Mouse (Mus musculus) lung, embryonic 15.5 days (tissue): ENCODE results near the gene Ppil6. TPM values are rescaled to one million over a fixed set of nuclear protein-coding genes. Genes with fewer than 3 reads are reported as not detected.

Experiments used
- ATAC-seq: fragments of 200-750 bp; cut with Nextera tagmentation; 2 replicates; pipeline ENCODE4 v1.8.0; 2017; ENCODE audit warnings: moderate number of reproducible peaks, borderline replicate concordance; ENCODE audit not compliant: low FRiP score, low TSS enrichment; ENCODE audit errors: extremely low read depth
- H3K27ac ChIP-seq: fragments of 300-500 bp; sonication (generic); 2 replicates; pipeline ENCODE4 v1.5.1; 2015; ENCODE audit warnings: moderate library complexity, mild to moderate bottlenecking, inconsistent platforms
- H3K27me3 ChIP-seq: fragments of 300-500 bp; sonication (generic); 2 replicates; pipeline ENCODE4 v1.6.1; 2015; ENCODE audit warnings: inconsistent platforms
- H3K36me3 ChIP-seq: fragments of 300-500 bp; sonication (generic); 2 replicates; pipeline ENCODE4 v1.6.1; 2015; ENCODE audit warnings: inconsistent platforms
- H3K4me1 ChIP-seq: fragments of 300-500 bp; sonication (generic); 2 replicates; pipeline ENCODE4 v1.6.1; 2015; ENCODE audit warnings: inconsistent platforms
- H3K4me2 ChIP-seq: fragments of 300-500 bp; sonication (generic); 2 replicates; pipeline ENCODE4 v1.6.1; 2015; ENCODE audit warnings: inconsistent platforms, mild to moderate bottlenecking, moderate library complexity
- H3K4me3 ChIP-seq: fragments of 300-500 bp; sonication (generic); 2 replicates; pipeline ENCODE4 v1.5.1; 2015; ENCODE audit warnings: mild to moderate bottlenecking, inconsistent platforms
- H3K9ac ChIP-seq: fragments of 300-500 bp; sonication (generic); 2 replicates; pipeline ENCODE4 v1.6.1; 2015; ENCODE audit warnings: inconsistent platforms
- H3K9me3 ChIP-seq: fragments of 300-500 bp; sonication (generic); 2 replicates; pipeline ENCODE4 v1.6.1; 2016; ENCODE audit warnings: inconsistent platforms
- WGBS: fragments of 180-500 bp; shearing (Covaris S2); methylation state at CpG from one replicate; pipeline ENCODE4 v1.1.7; 2015; 5-methylcytosine and 5-hydroxymethylcytosine counted together
- polyA plus RNA-seq: library from polyadenylated mRNA; unstranded; fragments of >200 nt; fragmentation: Nextera tagmentation; extraction: Ambion mirVana; gene quantifications from 2 replicates; pipeline ENCODE4 v1.2.1, GENCODE M21; 2015

The Ppil6 gene
- polyA plus RNA-seq: 2.4 and 2.5 TPM in 2 replicates

- Histone ChIP-seq H3K27me3 (no peaks in the 10 kb centered on the region), H3K9ac (peak within 1 kb of the TSS; percentile 72), H3K4me1 (peaks cover 20% of the 10 kb centered on the region), H3K4me3 (peak within 1 kb of the TSS; percentile 62), H3K4me2 (peak within 1 kb of the TSS; percentile 99), H3K27ac (peak within 1 kb of the TSS; percentile 80), H3K9me3 (no peaks in the 10 kb centered on the region), H3K36me3 (peaks cover 32% of the 10 kb centered on the region)
- peak; percentile 93 for ATAC-seq
- WGBS: under 1% methylated on average over 50 of the region's 50 CpGs
These were observed at the start of gene Ppil6, which contains the start of gene Smpd2 for GRCm38 (mm10) chr10:41489708-41490517. TSS of gene Ppil6 (plus strand) at chr10:41490439. TSS of gene Smpd2 (minus strand) at chr10:41490369.

- Histone ChIP-seq H3K9me3 (no peaks in the 10 kb centered on the region), H3K36me3 (peaks cover 11% of the 10 kb centered on the region), H3K27ac (no peak overlapping the region), H3K4me2 (no peak overlapping the region), H3K4me3 (no peak overlapping the region), H3K4me1 (peaks cover 11% of the 10 kb centered on the region), H3K27me3 (no peaks in the 10 kb centered on the region), H3K9ac (no peak overlapping the region)
- WGBS: 65% methylated on average over 1 of the region's 1 CpGs
- no peak for ATAC-seq
These were observed 42.0 kb upstream of the Ppil6 start for GRCm38 (mm10) chr10:41448216-41448615.

DNA sequence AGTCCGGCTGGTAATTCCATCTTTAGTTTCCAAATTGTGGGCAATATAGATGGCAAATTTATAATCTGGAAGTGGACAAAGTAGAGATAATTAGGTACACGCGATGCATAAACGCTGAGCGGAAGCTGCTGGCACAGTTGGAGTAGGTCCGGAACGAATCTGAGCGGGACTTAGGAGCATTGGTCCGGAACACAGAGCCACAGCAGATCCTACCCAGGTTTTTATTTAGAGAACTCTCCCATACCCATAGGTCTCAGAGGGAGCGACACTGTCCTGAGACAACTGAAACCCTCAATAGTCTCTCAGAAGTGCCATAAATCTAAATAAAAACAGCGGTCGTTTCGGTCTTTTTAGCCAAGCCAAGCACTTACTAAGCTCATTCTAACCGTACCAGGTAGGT is 40.6 kb upstream of the Ppil6 start:
- peaks cover 11% of the 10 kb centered on the region for H3K36me3 ChIP-seq
- H3K4me1 ChIP-seq: peaks cover 11% of the 10 kb centered on the region
- peak overlapping the region; percentile 74 for H3K4me2 ChIP-seq
- H3K27ac ChIP-seq: peak overlapping the region; percentile 72
- ATAC-seq: peak; percentile 53; the same call in 1 of the 2 replicates
- no peaks in the 10 kb centered on the region for H3K9me3 ChIP-seq
- WGBS: 9% methylated on average over 14 of the region's 14 CpGs
- peak overlapping the region; percentile 48 for H3K9ac ChIP-seq
- no peaks in the 10 kb centered on the region for H3K27me3 ChIP-seq
- H3K4me3 ChIP-seq: peak overlapping the region; percentile 100

DNA sequence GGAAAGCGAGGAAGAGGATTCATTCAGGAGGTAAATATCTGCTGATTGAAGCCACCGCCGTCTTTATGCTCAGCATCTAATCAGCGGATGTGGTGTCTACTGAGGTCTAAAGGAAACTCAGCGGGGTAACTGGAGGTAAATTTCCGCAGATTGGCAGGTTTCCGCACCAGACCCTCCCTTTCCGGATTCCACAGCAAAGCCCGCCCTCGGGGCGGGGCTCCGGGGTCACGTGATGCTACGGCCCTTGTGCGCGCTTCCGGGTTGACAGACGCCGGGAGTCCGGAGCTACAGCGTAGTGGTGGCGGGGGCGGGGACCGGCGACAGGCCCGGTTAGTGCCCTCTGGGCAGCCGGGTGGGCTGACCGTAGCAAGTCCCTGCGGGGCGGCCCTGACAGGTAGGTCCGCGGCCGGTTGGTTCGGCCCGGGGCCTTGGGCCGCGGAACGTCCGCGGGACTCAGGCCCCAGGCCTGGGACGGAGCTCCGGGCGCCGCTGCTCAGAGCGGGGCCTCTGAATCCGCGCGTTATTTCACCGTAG is 40.0 kb upstream of the Ppil6 start, which contains the start of gene Zbtb24:
Gene Zbtb24 (plus strand): TSS at position 247 of the 534 bp plus-strand sequence.
- peaks cover 11% of the 10 kb centered on the region for H3K4me1 ChIP-seq
- H3K4me2 ChIP-seq: peak within 1 kb of the TSS; percentile 74
- no peaks in the 10 kb centered on the region for H3K9me3 ChIP-seq
- peak within 1 kb of the TSS; percentile 72 for H3K27ac ChIP-seq
- ATAC-seq: peak; percentile 96
- peaks cover 13% of the 10 kb centered on the region for H3K36me3 ChIP-seq
- H3K9ac ChIP-seq: peak within 1 kb of the TSS; percentile 94
- peak within 1 kb of the TSS; percentile 100 for H3K4me3 ChIP-seq
- no peaks in the 10 kb centered on the region for H3K27me3 ChIP-seq
- WGBS: under 1% methylated on average over 49 of the region's 49 CpGs

- peaks cover 21% of the 10 kb centered on the region for H3K36me3 ChIP-seq
- H3K4me3 ChIP-seq: peak overlapping the region; percentile 100
- H3K27ac ChIP-seq: peak overlapping the region; percentile 72
- H3K27me3 ChIP-seq: no peaks in the 10 kb centered on the region
- peak overlapping the region; percentile 74 for H3K4me2 ChIP-seq
- peaks cover 11% of the 10 kb centered on the region for H3K4me1 ChIP-seq
- peak overlapping the region; percentile 94 for H3K9ac ChIP-seq
- 48% methylated on average over 18 of the region's 18 CpGs for WGBS
- no peak for ATAC-seq
- no peaks in the 10 kb centered on the region for H3K9me3 ChIP-seq
These were observed 39.3 kb upstream of the Ppil6 start for GRCm38 (mm10) chr10:41450780-41451522.

- Histone ChIP-seq H3K27ac (no peak overlapping the region), H3K4me3 (no peak overlapping the region), H3K4me2 (no peak overlapping the region), H3K36me3 (peaks cover 28% of the 10 kb centered on the region), H3K27me3 (no peaks in the 10 kb centered on the region), H3K9me3 (no peaks in the 10 kb centered on the region), H3K4me1 (peaks cover 11% of the 10 kb centered on the region), H3K9ac (no peak overlapping the region)
- no peak for ATAC-seq
- 93% methylated on average over 9 of the region's 9 CpGs for WGBS
These were observed 38.6 kb upstream of the Ppil6 start for GRCm38 (mm10) chr10:41451656-41452055.

DNA sequence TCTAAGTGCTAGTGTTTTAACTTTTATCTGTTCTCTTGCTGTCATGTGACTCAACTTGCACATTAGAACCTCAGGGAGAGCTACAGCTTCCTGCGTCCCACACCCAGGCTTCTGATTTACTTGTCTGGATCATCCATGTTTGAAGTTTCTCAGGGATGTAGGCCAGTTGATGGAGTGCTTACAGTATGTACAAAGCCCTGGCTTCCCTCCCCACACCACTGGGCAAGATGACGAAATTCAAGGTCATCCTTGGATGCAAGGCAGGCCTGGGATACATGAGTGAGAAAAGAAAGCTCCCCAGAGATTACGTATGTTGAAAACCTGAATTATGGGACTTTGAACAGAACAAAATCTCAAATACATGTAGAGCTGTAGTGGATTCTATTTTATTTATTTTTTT is 37.4 kb upstream of the Ppil6 start:
- H3K27ac ChIP-seq: no peak overlapping the region
- H3K27me3 ChIP-seq: no peaks in the 10 kb centered on the region
- H3K9ac ChIP-seq: no peak overlapping the region
- H3K9me3 ChIP-seq: no peaks in the 10 kb centered on the region
- H3K36me3 ChIP-seq: peaks cover 33% of the 10 kb centered on the region
- WGBS: 90% methylated on average over 3 of the region's 3 CpGs
- peaks cover 11% of the 10 kb centered on the region for H3K4me1 ChIP-seq
- no peak for ATAC-seq
- no peak overlapping the region for H3K4me3 ChIP-seq
- no peak overlapping the region for H3K4me2 ChIP-seq

DNA sequence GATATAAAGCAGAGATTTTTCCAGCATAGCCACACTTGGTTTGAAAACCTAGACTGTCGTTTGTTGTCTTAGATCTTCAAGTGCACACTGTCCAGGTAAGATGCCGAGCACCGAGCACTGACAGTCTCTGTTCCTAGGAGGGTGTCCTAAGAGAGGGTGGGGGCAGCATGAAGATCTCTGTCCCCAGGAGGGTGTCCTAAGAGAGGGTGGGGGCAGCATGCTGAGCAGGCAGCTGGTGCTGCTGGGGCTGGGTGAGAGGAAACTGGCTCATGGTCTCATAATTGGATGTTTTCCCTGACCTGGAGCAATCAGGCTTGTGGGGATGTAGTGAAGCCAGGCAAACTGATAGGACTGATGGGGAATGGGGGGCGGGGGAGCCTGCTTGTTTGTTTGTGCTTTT is 30.2 kb upstream of the Ppil6 start:
- H3K27ac ChIP-seq: no peak overlapping the region
- H3K4me1 ChIP-seq: no peaks in the 10 kb centered on the region
- H3K9ac ChIP-seq: no peak overlapping the region
- peaks cover 46% of the 10 kb centered on the region for H3K36me3 ChIP-seq
- H3K9me3 ChIP-seq: no peaks in the 10 kb centered on the region
- no peak for ATAC-seq
- no peak overlapping the region for H3K4me3 ChIP-seq
- H3K4me2 ChIP-seq: no peak overlapping the region
- 78% methylated on average over 4 of the region's 4 CpGs for WGBS
- no peaks in the 10 kb centered on the region for H3K27me3 ChIP-seq

- no peaks in the 10 kb centered on the region for H3K27me3 ChIP-seq
- H3K27ac ChIP-seq: no peak overlapping the region
- no peaks in the 10 kb centered on the region for H3K9me3 ChIP-seq
- WGBS: 4% methylated on average over 2 of the region's 2 CpGs
- ATAC-seq: no peak
- no peaks in the 10 kb centered on the region for H3K4me1 ChIP-seq
- H3K4me2 ChIP-seq: no peak overlapping the region
- H3K9ac ChIP-seq: no peak overlapping the region
- no peak overlapping the region for H3K4me3 ChIP-seq
- peaks cover 43% of the 10 kb centered on the region for H3K36me3 ChIP-seq
These were observed 29.7 kb upstream of the Ppil6 start for GRCm38 (mm10) chr10:41460501-41460900.

DNA sequence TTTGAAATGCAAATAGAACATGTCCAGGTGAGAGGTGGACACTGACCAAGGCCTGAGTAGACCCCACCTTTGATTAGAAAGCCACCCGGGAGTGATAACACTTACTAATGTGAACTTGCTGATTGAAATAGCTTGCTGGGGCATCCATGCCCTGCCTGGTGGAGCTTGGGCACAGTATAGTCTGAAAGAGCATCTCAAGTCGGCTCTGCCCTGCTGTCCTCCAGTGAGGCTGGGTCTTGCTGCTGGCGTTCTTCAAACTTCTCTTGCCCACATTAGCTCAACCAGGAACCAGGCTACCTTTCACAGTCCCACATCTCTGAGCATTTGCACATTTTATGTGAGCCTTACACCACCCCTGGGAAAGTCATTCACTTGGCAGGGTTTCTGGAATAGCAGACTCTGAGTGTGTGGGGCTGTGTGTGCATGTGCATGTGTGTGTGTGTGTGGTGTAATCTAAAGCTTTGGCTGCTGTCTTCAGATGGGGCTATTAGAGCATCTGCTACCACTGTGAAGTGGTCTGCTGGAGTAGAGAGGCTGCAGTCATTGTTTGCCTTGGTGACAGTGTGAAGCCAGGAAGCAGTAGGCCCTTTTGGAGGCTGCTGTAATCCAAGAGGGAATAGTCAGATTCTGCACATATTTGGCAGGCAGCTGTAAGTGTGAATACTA is 29.0 kb upstream of the Ppil6 start:
- no peaks in the 10 kb centered on the region for H3K27me3 ChIP-seq
- no peak overlapping the region for H3K9ac ChIP-seq
- no peak for ATAC-seq
- H3K27ac ChIP-seq: no peak overlapping the region
- no peak overlapping the region for H3K4me2 ChIP-seq
- H3K9me3 ChIP-seq: no peaks in the 10 kb centered on the region
- WGBS: 76% methylated on average over 3 of the region's 3 CpGs
- H3K4me3 ChIP-seq: no peak overlapping the region
- H3K4me1 ChIP-seq: no peaks in the 10 kb centered on the region
- H3K36me3 ChIP-seq: peaks cover 38% of the 10 kb centered on the region

DNA sequence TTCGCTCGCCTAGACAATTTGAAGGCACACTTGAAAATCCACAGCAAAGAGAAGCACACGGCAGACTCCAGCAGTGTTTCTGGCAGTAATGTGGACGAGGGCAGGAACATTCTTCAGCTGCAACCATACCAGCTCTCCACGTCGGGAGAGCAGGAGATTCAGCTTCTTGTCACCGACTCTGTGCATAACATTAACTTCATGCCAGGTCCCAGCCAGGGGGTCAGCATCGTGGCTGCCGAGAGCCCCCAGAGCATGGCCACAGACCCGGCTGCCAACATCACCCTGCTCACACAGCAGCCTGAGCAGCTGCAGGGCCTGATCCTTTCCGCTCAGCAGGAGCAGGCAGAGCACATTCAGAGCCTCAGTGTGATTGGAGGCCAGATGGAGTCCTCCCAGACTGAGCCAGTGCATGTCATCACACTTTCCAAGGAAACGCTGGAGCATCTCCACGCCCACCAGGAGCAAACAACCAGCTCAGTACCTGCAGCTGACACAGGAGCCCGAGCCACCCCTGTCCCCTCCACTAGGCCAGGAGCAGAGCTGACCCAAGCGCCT is 25.8 kb upstream of the Ppil6 start:
- H3K36me3 ChIP-seq: peaks cover 21% of the 10 kb centered on the region
- WGBS: 58% methylated on average over 15 of the region's 15 CpGs
- no peak overlapping the region for H3K9ac ChIP-seq
- no peaks in the 10 kb centered on the region for H3K4me1 ChIP-seq
- no peak overlapping the region for H3K4me3 ChIP-seq
- no peak overlapping the region for H3K27ac ChIP-seq
- H3K4me2 ChIP-seq: no peak overlapping the region
- no peak for ATAC-seq
- H3K27me3 ChIP-seq: no peaks in the 10 kb centered on the region
- no peaks in the 10 kb centered on the region for H3K9me3 ChIP-seq
